Mouse (Mus musculus) forebrain, embryonic 14.5 days (tissue): Measurements from ENCODE around the gene Tspo2. TPM values are rescaled to one million over a fixed set of nuclear protein-coding genes. Genes with fewer than 3 reads are reported as not detected.

ENCODE experiments used
- ATAC-seq: fragments of 200-750 bp; cut with Nextera tagmentation; 2 replicates; pipeline ENCODE4 v1.8.0; 2017; ENCODE audit warnings: mild to moderate bottlenecking, moderate library complexity
- DNase-seq: peaks from one replicate; pipeline ENCODE4 v3.0.0-alpha.2; 2015; ENCODE audit warnings: low spot score
- H3K27ac ChIP-seq: fragments of 300-500 bp; sonication (generic); 2 replicates; pipeline ENCODE4 v1.5.1; 2014; ENCODE audit warnings: low read depth, mild to moderate bottlenecking, control low read depth, low read length, moderate library complexity
- H3K27me3 ChIP-seq: fragments of 300-500 bp; sonication (generic); replicated peaks from 2 replicates; pipeline ENCODE4 v1.6.1; 2014; ENCODE audit warnings: low read length, control low read depth, mixed read lengths; ENCODE audit not compliant: control insufficient read depth, insufficient read depth
- H3K36me3 ChIP-seq: fragments of 300-500 bp; sonication (generic); 2 replicates; pipeline ENCODE4 v1.6.1; 2014; ENCODE audit warnings: low read length, control low read depth; ENCODE audit not compliant: control insufficient read depth, insufficient read depth
- H3K4me1 ChIP-seq: fragments of 300-500 bp; sonication (generic); 2 replicates; pipeline ENCODE4 v1.6.1; 2014; ENCODE audit warnings: antibody characterized with exemption, low read length, control low read depth; ENCODE audit not compliant: control insufficient read depth, insufficient read depth
- H3K4me2 ChIP-seq: fragments of 300-500 bp; sonication (generic); 2 replicates; pipeline ENCODE4 v1.6.1; 2014; ENCODE audit warnings: mild to moderate bottlenecking, control low read depth, low read length
- H3K4me3 ChIP-seq: fragments of 300-500 bp; sonication (generic); 2 replicates; pipeline ENCODE4 v1.5.1; 2014; ENCODE audit warnings: low read depth, low read length, control low read depth
- H3K9ac ChIP-seq: fragments of 300-500 bp; sonication (generic); 2 replicates; pipeline ENCODE4 v1.6.1; 2014; ENCODE audit warnings: mild to moderate bottlenecking, low read length, control low read depth, moderate library complexity
- H3K9me3 ChIP-seq: fragments of 300-500 bp; sonication (generic); replicated peaks from 2 replicates; pipeline ENCODE4 v1.6.1; 2016; ENCODE audit warnings: low read length, control low read depth, mixed read lengths; ENCODE audit not compliant: control insufficient read depth
- WGBS: fragments of 180-500 bp; shearing (Covaris S2); extraction: QIAGEN DNeasy Blood & Tissue Kit; methylation state at CpG from one replicate; pipeline ENCODE4 v1.1.7; 2014; 5-methylcytosine and 5-hydroxymethylcytosine counted together
- polyA plus RNA-seq: library from polyadenylated mRNA; unstranded; fragments of >200 nt; fragmentation: Nextera tagmentation; extraction: Ambion mirVana; gene quantifications from 2 replicates; pipeline ENCODE4 v1.2.1, GENCODE M21; 2014

The Tspo2 gene
- polyA plus RNA-seq, 1 experiment from 2014 or later: 1.6 TPM

DNA sequence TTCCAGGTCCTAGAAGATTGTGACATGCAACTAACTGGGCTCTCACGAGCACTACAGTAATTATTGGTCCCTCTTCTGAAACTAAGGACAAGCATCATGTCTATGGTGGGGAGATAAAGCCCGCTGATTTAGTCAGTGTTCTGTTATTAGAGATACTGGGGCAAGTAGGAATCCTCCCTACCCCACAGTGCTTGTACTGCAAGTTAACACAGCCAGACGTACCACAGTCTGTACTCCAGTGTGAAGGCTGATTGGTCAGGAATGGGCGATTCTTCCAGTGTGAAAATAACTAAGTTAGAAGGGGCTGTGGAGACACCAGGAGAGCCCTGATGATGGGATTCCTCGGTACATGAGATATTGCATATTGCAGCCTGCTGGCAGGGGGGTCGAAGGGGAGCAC lies 33.8 kb downstream of the Tspo2 start:
- H3K4me3 ChIP-seq: no peak overlapping the region
- no peak overlapping the region for H3K4me2 ChIP-seq
- H3K27ac ChIP-seq: no peak overlapping the region
- ATAC-seq: no peak
- no peaks in the 10 kb centered on the region for H3K4me1 ChIP-seq
- DNase-seq: no peak
- no peaks in the 10 kb centered on the region for H3K27me3 ChIP-seq
- no peaks in the 10 kb centered on the region for H3K9me3 ChIP-seq
- 90% methylated on average over 6 of the region's 6 CpGs for WGBS
- peaks cover 43% of the 10 kb centered on the region for H3K36me3 ChIP-seq
- no peak overlapping the region for H3K9ac ChIP-seq

- 90% methylated on average over 14 of the region's 14 CpGs for WGBS
Measured at GRCm38 (mm10) chr17:48416425-48417195, 34.7 kb downstream of the Tspo2 start.

DNA sequence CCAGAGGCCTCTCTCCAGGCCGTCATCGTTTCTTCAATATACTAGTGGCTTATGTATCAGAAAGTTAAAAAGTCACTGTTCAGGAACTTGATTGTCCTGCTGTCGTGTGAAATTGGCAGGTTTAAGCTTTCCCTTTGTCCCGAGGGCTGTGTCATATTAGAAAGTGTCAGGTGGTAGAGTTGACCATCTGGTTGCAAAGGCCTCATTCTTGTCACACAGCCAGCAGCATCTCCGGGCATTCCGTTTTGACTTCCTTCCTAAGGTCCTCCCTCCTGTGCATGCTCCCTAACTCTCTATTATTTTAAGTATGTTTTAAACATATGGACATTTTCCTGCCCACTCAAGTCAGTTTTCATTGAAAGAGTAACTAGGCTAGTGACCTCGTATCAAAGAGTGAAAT lies 35.3 kb downstream of the Tspo2 start:
- ATAC-seq (no peak), DNase-seq (no peak)
- no peaks in the 10 kb centered on the region for H3K9me3 ChIP-seq
- no peak overlapping the region for H3K4me3 ChIP-seq
- no peaks in the 10 kb centered on the region for H3K27me3 ChIP-seq
- no peak overlapping the region for H3K4me2 ChIP-seq
- H3K4me1 ChIP-seq: peaks cover 7% of the 10 kb centered on the region
- WGBS: 83% methylated on average over 7 of the region's 7 CpGs
- H3K27ac ChIP-seq: no peak overlapping the region
- H3K9ac ChIP-seq: no peak overlapping the region
- peaks cover 48% of the 10 kb centered on the region for H3K36me3 ChIP-seq

More at GRCm38 (mm10) chr17:48416425-48417195, 34.7 kb downstream of the Tspo2 start:
- Histone ChIP-seq H3K4me1 (peaks cover under 1% of the 10 kb centered on the region; the same call in 1 of the 2 replicates), H3K4me3 (no peak overlapping the region), H3K9ac (no peak overlapping the region), H3K27ac (no peak overlapping the region), H3K36me3 (peaks cover 48% of the 10 kb centered on the region), H3K27me3 (no peaks in the 10 kb centered on the region), H3K4me2 (no peak overlapping the region), H3K9me3 (no peaks in the 10 kb centered on the region)
- ATAC-seq (peak; percentile 74), DNase-seq (peak; percentile 86)

DNA sequence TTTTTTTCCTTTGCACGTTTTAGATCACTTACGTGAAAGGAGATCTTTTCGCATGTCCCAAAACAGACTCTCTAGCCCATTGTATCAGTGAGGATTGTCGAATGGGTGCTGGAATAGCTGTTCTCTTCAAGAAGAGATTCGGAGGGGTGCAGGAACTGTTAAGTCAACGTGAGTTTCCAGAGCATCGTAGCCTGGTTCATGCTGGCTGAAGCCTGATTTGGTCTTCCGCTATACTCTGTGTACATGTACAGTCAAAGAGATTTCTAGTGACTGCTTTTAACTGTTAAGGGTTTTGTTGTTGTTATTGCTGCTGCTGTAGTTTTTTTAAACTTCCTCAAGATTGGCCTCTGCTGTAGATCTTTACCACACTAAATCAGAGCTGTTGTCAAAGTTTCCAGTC lies 40.1 kb downstream of the Tspo2 start:
- Histone ChIP-seq H3K4me1 (peaks cover 20% of the 10 kb centered on the region), H3K27me3 (no peaks in the 10 kb centered on the region), H3K4me3 (peak overlapping the region; percentile 60), H3K9me3 (no peaks in the 10 kb centered on the region), H3K4me2 (peak overlapping the region; percentile 67), H3K9ac (peak overlapping the region; percentile 75), H3K27ac (no peak overlapping the region), H3K36me3 (peaks cover 31% of the 10 kb centered on the region)
- 42% methylated on average over 8 of the region's 8 CpGs for WGBS
- no peak for ATAC-seq
- DNase-seq: no peak

- H3K9ac ChIP-seq: peak overlapping the region; percentile 75
- H3K36me3 ChIP-seq: peaks cover 22% of the 10 kb centered on the region
- peak overlapping the region; percentile 60 for H3K4me3 ChIP-seq
- no peaks in the 10 kb centered on the region for H3K27me3 ChIP-seq
- H3K4me2 ChIP-seq: peak overlapping the region; percentile 67
- peak overlapping the region; percentile 96 for H3K27ac ChIP-seq
- ATAC-seq (0 out of 2 replicates have a peak, but pooled peaks have one; percentile 0), DNase-seq (peak; percentile 54)
- WGBS: under 1% methylated on average over 13 of the region's 13 CpGs
- H3K9me3 ChIP-seq: no peaks in the 10 kb centered on the region
- peaks cover 20% of the 10 kb centered on the region for H3K4me1 ChIP-seq
Measured at GRCm38 (mm10) chr17:48410299-48410785, 41.0 kb downstream of the Tspo2 start.

- DNase-seq: peak; percentile 100
- under 1% methylated on average over 82 of the region's 84 CpGs for WGBS
- no peaks in the 10 kb centered on the region for H3K9me3 ChIP-seq
- ATAC-seq: peak; percentile 96
- peaks cover 20% of the 10 kb centered on the region for H3K4me1 ChIP-seq
- peaks cover 15% of the 10 kb centered on the region for H3K36me3 ChIP-seq
- H3K27me3 ChIP-seq: no peaks in the 10 kb centered on the region
- peak within 1 kb of the TSS; percentile 99 for H3K9ac ChIP-seq
- H3K4me2 ChIP-seq: peak within 1 kb of the TSS; percentile 89
- H3K27ac ChIP-seq: peak within 1 kb of the TSS; percentile 100
- peak within 1 kb of the TSS; percentile 87 for H3K4me3 ChIP-seq
Measured at GRCm38 (mm10) chr17:48409380-48410298, 41.7 kb downstream of the Tspo2 start, which contains the start of the genes Nfya and Oard1. Nfya (minus strand) TSS chr17:48409906. Oard1 (plus strand) TSS chr17:48410014.

GRCm38 (mm10) chr17:48408526-48409291 lies 42.6 kb downstream of the Tspo2 start:
- H3K27me3 ChIP-seq: no peaks in the 10 kb centered on the region
- under 1% methylated on average over 45 of the region's 47 CpGs for WGBS
- H3K4me2 ChIP-seq: peak overlapping the region; percentile 89
- DNase-seq: peak; percentile 78
- peak overlapping the region; percentile 99 for H3K9ac ChIP-seq
- H3K36me3 ChIP-seq: 0 out of 2 replicates have a peak, but pooled peaks cover 9% of the 10 kb centered on the region
- no peaks in the 10 kb centered on the region for H3K9me3 ChIP-seq
- peak overlapping the region; percentile 87 for H3K4me3 ChIP-seq
- peak overlapping the region; percentile 100 for H3K27ac ChIP-seq
- peak; percentile 27 for ATAC-seq
- H3K4me1 ChIP-seq: peaks cover 20% of the 10 kb centered on the region

- WGBS: 6% methylated on average over 8 of the region's 8 CpGs
- Histone ChIP-seq H3K9me3 (no peaks in the 10 kb centered on the region), H3K4me3 (peak overlapping the region; percentile 87), H3K36me3 (0 out of 2 replicates have a peak, but pooled peaks cover 9% of the 10 kb centered on the region), H3K27me3 (no peaks in the 10 kb centered on the region), H3K4me2 (peak overlapping the region; percentile 89), H3K27ac (peak overlapping the region; percentile 100), H3K4me1 (peaks cover 20% of the 10 kb centered on the region), H3K9ac (peak overlapping the region; percentile 99)
- ATAC-seq (no peak), DNase-seq (no peak)
Measured at GRCm38 (mm10) chr17:48407910-48408525, 43.3 kb downstream of the Tspo2 start.
